13 mouse cellular contexts compared by ENCODE assay signal in genomic region chr1:168325786-168326185, GRCm38 (mm10).
DNase-seq lines count a peak whose midpoint lies in the region; ATAC-seq and TF ChIP-seq lines count a peak whose summit lies in the region.
"Had no signal": no experiment of that assay in that cellular context is flagged by ENCODE, and none has a peak within 500 bp of the region (broad histone marks: within the 10 kb centered on the region; RNA-seq: fewer than 3 reads in every experiment).

No protein-coding gene starts in this region.

- H3K27ac ChIP-seq in kidney, embryonic 15.5 days: 0 out of 2 replicates have a peak overlapping the region, but pooled peaks have one; percentile 10
- H3K27ac ChIP-seq in embryonic fibroblast, embryonic 13.5 days (ENCODE audit: insufficient read depth, low read length): peak overlapping the region; percentile 17; the same call in 1 of the 2 replicates
- H3K27ac ChIP-seq in hindbrain, embryonic 13.5 days: peak overlapping the region; percentile 84
- H3K27ac ChIP-seq in midbrain, postnatal 0 days (ENCODE audit: low read depth, low read length): peak overlapping the region; percentile 47

- TF ChIP-seq CTCF in embryonic fibroblast, embryonic 13.5 days (IDR thresholded peaks at IDR 0.05; ENCODE audit: borderline replicate concordance, insufficient read depth, low read length): no peak
- TF ChIP-seq CTCF in midbrain, postnatal 0 days (IDR thresholded peaks at IDR 0.05): no peak

- H3K4me2 ChIP-seq in kidney, embryonic 15.5 days: no peak overlapping the region
- H3K4me2 ChIP-seq in hindbrain, embryonic 13.5 days: peak overlapping the region; percentile 8; the same call in 1 of the 2 replicates
- no peak overlapping the region for H3K4me2 ChIP-seq in midbrain, postnatal 0 days (ENCODE audit: low read depth, low read length, poor library complexity, severe bottlenecking)

- 0 out of 2 replicates have a peak, but pooled peaks have one; percentile 5 for ATAC-seq in kidney, embryonic 15.5 days (replicated peaks; ENCODE audit: low FRiP score)
- ATAC-seq in hindbrain, embryonic 13.5 days (ENCODE audit: low FRiP score): no peak
- no peak for ATAC-seq in midbrain, postnatal 0 days (ENCODE audit: low FRiP score)

- 36% methylated on average over 4 of the region's 4 CpGs for WGBS in kidney, embryonic 15.5 days
- WGBS in hindbrain, embryonic 13.5 days: 53% methylated on average over 4 of the region's 4 CpGs
- 39% methylated on average over 4 of the region's 4 CpGs for WGBS in midbrain, postnatal 0 days

- 0 out of 2 replicates have a peak, but pooled peaks cover 7% of the 10 kb centered on the region for H3K36me3 ChIP-seq in kidney, embryonic 15.5 days
- no peaks in the 10 kb centered on the region for H3K36me3 ChIP-seq in hindbrain, embryonic 13.5 days
- no peaks in the 10 kb centered on the region for H3K36me3 ChIP-seq in midbrain, postnatal 0 days (ENCODE audit: insufficient read depth, low read length)

- H3K9me3 ChIP-seq in kidney, embryonic 15.5 days (replicated peaks): no peaks in the 10 kb centered on the region
- H3K9me3 ChIP-seq in hindbrain, embryonic 13.5 days: no peaks in the 10 kb centered on the region
- no peaks in the 10 kb centered on the region for H3K9me3 ChIP-seq in midbrain, postnatal 0 days (ENCODE audit: low read length)

- no peak overlapping the region for H3K4me3 ChIP-seq in kidney, embryonic 15.5 days (replicated peaks)
- H3K4me3 ChIP-seq in embryonic fibroblast, embryonic 13.5 days (ENCODE audit: insufficient read depth, low read length): no peak overlapping the region
- no peak overlapping the region for H3K4me3 ChIP-seq in hindbrain, embryonic 13.5 days
- no peak overlapping the region for H3K4me3 ChIP-seq in midbrain, postnatal 0 days (ENCODE audit: low read depth, low read length)

- no peak for DNase-seq in kidney, adult 11 months
- DNase-seq in midbrain, postnatal 0 days (ENCODE audit: low spot score): no peak
- DNase-seq in spleen, postnatal 4 days (ENCODE audit: low spot score in 2 of 2): no peak
- no peak for DNase-seq in layer of hippocampus, adult 8-10 months (ENCODE audit: low spot score in 2 of 2)
- DNase-seq: cerebellum, adult 9-11 months; kidney, postnatal 4 days; lung, postnatal 10 days; spleen, adult 18-20 months; thymus, adult 2 months had no signal

- no peaks in the 10 kb centered on the region for H3K27me3 ChIP-seq in kidney, embryonic 15.5 days
- H3K27me3 ChIP-seq in hindbrain, embryonic 13.5 days: no peaks in the 10 kb centered on the region
- no peaks in the 10 kb centered on the region for H3K27me3 ChIP-seq in midbrain, postnatal 0 days (ENCODE audit: insufficient read depth, low read length)
- H3K27me3 ChIP-seq: CH12.LX had no signal

- no peak overlapping the region for H3K9ac ChIP-seq in kidney, embryonic 15.5 days
- H3K9ac ChIP-seq in hindbrain, embryonic 13.5 days: no peak overlapping the region; the same call in 1 of the 2 replicates
- no peak overlapping the region for H3K9ac ChIP-seq in midbrain, postnatal 0 days (replicated peaks; ENCODE audit: low read length, poor library complexity, severe bottlenecking)

- peaks cover 64% of the 10 kb centered on the region for H3K4me1 ChIP-seq in kidney, embryonic 15.5 days
- peaks cover 22% of the 10 kb centered on the region for H3K4me1 ChIP-seq in embryonic fibroblast, embryonic 13.5 days (ENCODE audit: control insufficient read depth, insufficient read depth, low read length)
- peaks cover 72% of the 10 kb centered on the region for H3K4me1 ChIP-seq in hindbrain, embryonic 13.5 days (replicated peaks)
- peaks cover 37% of the 10 kb centered on the region for H3K4me1 ChIP-seq in midbrain, postnatal 0 days (ENCODE audit: insufficient read depth, low read length)

- TF ChIP-seq POLR2A in embryonic fibroblast, embryonic 13.5 days (IDR thresholded peaks at IDR 0.05; ENCODE audit: low read depth, low read length): no peak

Comparison
In these comparisons a context has a peak if more than half of its experiments do, and no peak if none do; other contexts are left out.
1. H3K27ac ChIP-seq: peak in every context shown above with its lines; median percentile 84 in hindbrain, embryonic 13.5 days; 47 in midbrain, postnatal 0 days; 17 in embryonic fibroblast, embryonic 13.5 days; 10 in kidney, embryonic 15.5 days.